Mouse (Mus musculus) megakaryocyte, embryonic 14.5 days (primary cell): ENCODE measurements around the gene Pik3ca. TPM values are rescaled to one million over a fixed set of nuclear protein-coding genes. Genes with fewer than 3 reads are reported as not detected.

Source experiments
- H3K27me3 ChIP-seq: replicated peaks from 2 replicates; pipeline ENCODE3; 2012; ENCODE audit warnings: inconsistent platforms
- H3K36me3 ChIP-seq: replicated peaks from 2 replicates; pipeline ENCODE3; 2012; ENCODE audit warnings: low read length, inconsistent platforms, mixed read lengths
- H3K4me1 ChIP-seq: 2 replicates; pipeline ENCODE4 v1.6.1; 2012; ENCODE audit warnings: inconsistent platforms
- H3K4me3 ChIP-seq: replicated peaks from 2 replicates; pipeline ENCODE3; 2012; ENCODE audit warnings: moderate library complexity, mild to moderate bottlenecking, inconsistent platforms
- H3K9me3 ChIP-seq: 2 replicates; pipeline ENCODE4 v1.6.1; 2012; ENCODE audit warnings: inconsistent platforms
- FLI1 ChIP-seq: IDR thresholded peaks from 2 replicates; pipeline ENCODE4 v1.6.1; 2012; ENCODE audit warnings: low read length, inconsistent platforms, mixed read lengths
- GATA1 ChIP-seq: IDR thresholded peaks from 3 replicates; pipeline ENCODE4 v1.6.1; 2012; ENCODE audit warnings: mixed read lengths, low read length, inconsistent platforms, borderline replicate concordance
- polyA plus RNA-seq: library from polyadenylated mRNA; stranded (reverse); fragments of >175 nt; gene quantifications from 2 replicates; pipeline ENCODE4 v1.2.3, GENCODE M21; 2012; ENCODE audit warnings: low replicate concordance; ENCODE audit not compliant: insufficient read depth

The Pik3ca gene
- polyA plus RNA-seq, 1 experiment, result 0.81 TPM

- H3K27me3 ChIP-seq, result peaks cover 2% of the 10 kb centered on the region
- H3K4me3 ChIP-seq, result peak within 1 kb of the TSS; percentile 95
- peaks cover 18% of the 10 kb centered on the region for H3K36me3 ChIP-seq
- H3K9me3 ChIP-seq, result no peaks in the 10 kb centered on the region
- peaks cover 40% of the 10 kb centered on the region for H3K4me1 ChIP-seq
- TF ChIP-seq GATA1, result no peak
- no peak for TF ChIP-seq FLI1
Measured at GRCm38 (mm10) chr3:32509496-32510374, 112.3 kb downstream of the Pik3ca start, which contains the start of gene Zfp639. Gene Zfp639 (plus strand): TSS chr3:32510259.

- Histone ChIP-seq H3K27me3 (no peaks in the 10 kb centered on the region), H3K9me3 (no peaks in the 10 kb centered on the region), H3K4me1 (peaks cover 40% of the 10 kb centered on the region), H3K36me3 (peaks cover 25% of the 10 kb centered on the region), H3K4me3 (peak overlapping the region; percentile 95)
- peak; percentile 55; the same call in 1 of the 2 replicates for TF ChIP-seq FLI1
- no peak for TF ChIP-seq GATA1
Measured at GRCm38 (mm10) chr3:32510375-32511190, 113.1 kb downstream of the Pik3ca start.

GRCm38 (mm10) chr3:32511191-32511550 lies 113.7 kb downstream of the Pik3ca start:
- Histone ChIP-seq H3K36me3 (peaks cover 31% of the 10 kb centered on the region), H3K4me1 (peaks cover 43% of the 10 kb centered on the region), H3K4me3 (peak overlapping the region; percentile 95), H3K27me3 (no peaks in the 10 kb centered on the region), H3K9me3 (no peaks in the 10 kb centered on the region)
- TF ChIP-seq FLI1 (no peak), GATA1 (no peak)

GRCm38 (mm10) chr3:32512686-32513284 lies 115.3 kb downstream of the Pik3ca start:
- TF ChIP-seq GATA1 (no peak), FLI1 (no peak)
- H3K4me1 ChIP-seq, result peaks cover 44% of the 10 kb centered on the region
- H3K27me3 ChIP-seq, result no peaks in the 10 kb centered on the region
- peaks cover 48% of the 10 kb centered on the region for H3K36me3 ChIP-seq
- peak overlapping the region; percentile 33 for H3K4me3 ChIP-seq
- H3K9me3 ChIP-seq, result no peaks in the 10 kb centered on the region

GRCm38 (mm10) chr3:32513528-32513927 lies 116.1 kb downstream of the Pik3ca start:
- H3K9me3 ChIP-seq, result no peaks in the 10 kb centered on the region
- peaks cover 55% of the 10 kb centered on the region for H3K36me3 ChIP-seq
- no peaks in the 10 kb centered on the region for H3K27me3 ChIP-seq
- TF ChIP-seq FLI1 (no peak), GATA1 (no peak)
- peaks cover 44% of the 10 kb centered on the region for H3K4me1 ChIP-seq
- no peak overlapping the region for H3K4me3 ChIP-seq

Other genes starting within 250 kb of the Pik3ca start
- gene Zmat3, start 31.7 kb upstream of the Pik3ca start, polyA plus RNA-seq, result 4.0 and 5.0 TPM in 2 replicates
- gene Kcnmb3, start 94.6 kb downstream of the Pik3ca start, polyA plus RNA-seq, result not detected in 2 replicates
- 2.3 TPM in 1 of 2 replicates, not detected in the other for gene Zfp639, start 112.6 kb downstream of the Pik3ca start, polyA plus RNA-seq
- 2.7 TPM in 1 of 2 replicates, not detected in the other for gene Mfn1, start 131.8 kb downstream of the Pik3ca start, polyA plus RNA-seq
- gene Gnb4, start 218.9 kb downstream of the Pik3ca start, polyA plus RNA-seq, result 0.63 TPM in 1 of 2 replicates, not detected in the other